Mouse (Mus musculus): ENCODE results near the gene Pla2g2d. TPM values are rescaled to one million over a fixed set of nuclear protein-coding genes. Genes with fewer than 3 reads are reported as not detected.

Pla2g2d gene
- polyA plus RNA-seq, 1 experiment, result 1.1 TPM

GRCm38 (mm10) chr4:138824660-138825059 is 49.1 kb downstream of the Pla2g2d start:
- Histone ChIP-seq H3K4me1 (ENCODE audit: control insufficient read depth, insufficient read depth, low read length) (no peaks in the 10 kb centered on the region), H3K27ac (ENCODE audit: control insufficient read depth, insufficient read depth, low read depth, low read length, poor library complexity) (no peak overlapping the region), H3K4me3 (replicated peaks; ENCODE audit: control insufficient read depth, low read depth, low read length) (no peak overlapping the region)
- WGBS, result 72% methylated on average over 2 of the region's 2 CpGs
- TF ChIP-seq POLR2A (IDR thresholded peaks at IDR 0.05; ENCODE audit: borderline replicate concordance, control insufficient read depth, low read depth, low read length), result no peak
- TF ChIP-seq CTCF (IDR thresholded peaks at IDR 0.05; ENCODE audit: control insufficient read depth, insufficient read depth, low read length), result no peak

GRCm38 (mm10) chr4:138825751-138826567 is 50.4 kb downstream of the Pla2g2d start:
- Histone ChIP-seq H3K4me3 (replicated peaks; ENCODE audit: control insufficient read depth, low read depth, low read length) (no peak overlapping the region), H3K4me1 (ENCODE audit: control insufficient read depth, insufficient read depth, low read length) (no peaks in the 10 kb centered on the region), H3K27ac (ENCODE audit: control insufficient read depth, insufficient read depth, low read depth, low read length, poor library complexity) (no peak overlapping the region)
- no peak for TF ChIP-seq CTCF (IDR thresholded peaks at IDR 0.05; ENCODE audit: control insufficient read depth, insufficient read depth, low read length)
- TF ChIP-seq POLR2A (IDR thresholded peaks at IDR 0.05; ENCODE audit: borderline replicate concordance, control insufficient read depth, low read depth, low read length), result no peak
- WGBS, result 29% methylated on average over 18 of the region's 18 CpGs

- no peak overlapping the region for H3K27ac ChIP-seq (ENCODE audit: control insufficient read depth, insufficient read depth, low read depth, low read length, poor library complexity)
Measured at GRCm38 (mm10) chr4:138827147-138827546, 51.6 kb downstream of the Pla2g2d start.

More at GRCm38 (mm10) chr4:138827147-138827546, 51.6 kb downstream of the Pla2g2d start:
- Histone ChIP-seq H3K4me3 (replicated peaks; ENCODE audit: control insufficient read depth, low read depth, low read length) (no peak overlapping the region), H3K4me1 (ENCODE audit: control insufficient read depth, insufficient read depth, low read length) (no peaks in the 10 kb centered on the region)
- WGBS, result 19% methylated on average over 11 of the region's 11 CpGs
- TF ChIP-seq POLR2A (IDR thresholded peaks at IDR 0.05; ENCODE audit: borderline replicate concordance, control insufficient read depth, low read depth, low read length) (no peak), CTCF (IDR thresholded peaks at IDR 0.05; ENCODE audit: control insufficient read depth, insufficient read depth, low read length) (no peak)

Other genes with a start within 250 kb of the Pla2g2d start
- gene Vwa5b1, start 139.9 kb upstream of the Pla2g2d start, polyA plus RNA-seq (2011; ENCODE audit: insufficient read depth, insufficient read length, low replicate concordance, missing spikeins), result not detected in 2 replicates
- gene Pla2g2c, start 50.9 kb upstream of the Pla2g2d start, polyA plus RNA-seq (2011; ENCODE audit: insufficient read depth, insufficient read length, low replicate concordance, missing spikeins), result not detected in 2 replicates
- gene Ubxn10, start 38.6 kb upstream of the Pla2g2d start, polyA plus RNA-seq (2011; ENCODE audit: insufficient read depth, insufficient read length, low replicate concordance, missing spikeins), result not detected in 2 replicates
- not detected in 2 replicates for gene Pla2g2f, start 18.1 kb upstream of the Pla2g2d start, polyA plus RNA-seq (2011; ENCODE audit: insufficient read depth, insufficient read length, low replicate concordance, missing spikeins)
- gene Pla2g5, start 87.7 kb downstream of the Pla2g2d start, polyA plus RNA-seq (2011; ENCODE audit: insufficient read depth, insufficient read length, low replicate concordance, missing spikeins), result not detected in 2 replicates
- not detected in 2 replicates for gene Gm13030, start 98.2 kb downstream of the Pla2g2d start, polyA plus RNA-seq (2011; ENCODE audit: insufficient read depth, insufficient read length, low replicate concordance, missing spikeins)
- gene Pla2g2e, start 102.2 kb downstream of the Pla2g2d start, polyA plus RNA-seq (2011; ENCODE audit: insufficient read depth, insufficient read length, low replicate concordance, missing spikeins), result not detected in 2 replicates
- 2.9 and 6.3 TPM in 2 replicates for gene Otud3, start 138.2 kb downstream of the Pla2g2d start, polyA plus RNA-seq (2011; ENCODE audit: insufficient read depth, insufficient read length, low replicate concordance, missing spikeins)
- gene Rnf186, start 191.4 kb downstream of the Pla2g2d start, polyA plus RNA-seq (2011; ENCODE audit: insufficient read depth, insufficient read length, low replicate concordance, missing spikeins), result not detected in 2 replicates
- 2.7 and 6.0 TPM in 2 replicates for gene Tmco4, start 197.2 kb downstream of the Pla2g2d start, polyA plus RNA-seq (2011; ENCODE audit: insufficient read depth, insufficient read length, low replicate concordance, missing spikeins)

Data from bone marrow, adult 2 months (tissue).